Mouse (Mus musculus) limb, embryonic 11.5 days (tissue): ENCODE data around the gene Epo. TPM values are rescaled to one million over a fixed set of nuclear protein-coding genes. Genes with fewer than 3 reads are reported as not detected.

ENCODE experiments used
- ATAC-seq: fragments of 200-750 bp; cut with Nextera tagmentation; 2 replicates; pipeline ENCODE4 v1.8.0; 2017; ENCODE audit warnings: low read depth; ENCODE audit not compliant: insufficient number of reproducible peaks, low FRiP score, low TSS enrichment
- DNase-seq: peaks from one replicate; pipeline ENCODE4 v3.0.0-alpha.2; 2015; ENCODE audit warnings: low spot score
- H3K27ac ChIP-seq: fragments of 300-500 bp; sonication (generic); replicated peaks from 2 replicates; pipeline ENCODE4 v1.5.1; 2014; ENCODE audit warnings: low read depth, mild to moderate bottlenecking, low read length
- H3K27me3 ChIP-seq: fragments of 300-500 bp; sonication (generic); 2 replicates; pipeline ENCODE4 v1.6.1; 2014; ENCODE audit warnings: mild to moderate bottlenecking, low read length, mixed read lengths; ENCODE audit not compliant: control insufficient read depth, insufficient read depth
- H3K36me3 ChIP-seq: fragments of 300-500 bp; sonication (generic); 2 replicates; pipeline ENCODE4 v1.6.1; 2014; ENCODE audit warnings: mild to moderate bottlenecking, low read length, moderate library complexity, mixed read lengths; ENCODE audit not compliant: control insufficient read depth, insufficient read depth
- H3K4me1 ChIP-seq: fragments of 300-500 bp; sonication (generic); 2 replicates; pipeline ENCODE4 v1.6.1; 2014; ENCODE audit warnings: low read length, mixed read lengths; ENCODE audit not compliant: control insufficient read depth, insufficient read depth
- H3K4me2 ChIP-seq: fragments of 300-500 bp; sonication (generic); 2 replicates; pipeline ENCODE4 v1.6.1; 2014; ENCODE audit warnings: low read depth, mild to moderate bottlenecking, moderate library complexity; ENCODE audit not compliant: severe bottlenecking
- H3K4me3 ChIP-seq: fragments of 300-500 bp; sonication (generic); 2 replicates; pipeline ENCODE4 v1.5.1; 2014; ENCODE audit warnings: low read depth, low read length
- H3K9ac ChIP-seq: fragments of 300-500 bp; sonication (generic); 2 replicates; pipeline ENCODE4 v1.6.1; 2014; ENCODE audit warnings: mild to moderate bottlenecking, low read length
- H3K9me3 ChIP-seq: fragments of 300-500 bp; sonication (generic); 2 replicates; pipeline ENCODE4 v1.6.1; 2016; ENCODE audit warnings: low read length; ENCODE audit not compliant: control insufficient read depth
- WGBS: fragments of 180-500 bp; shearing (Covaris S2); extraction: QIAGEN DNeasy Blood & Tissue Kit; methylation state at CpG from one replicate; pipeline ENCODE4 v1.1.7; 2014; 5-methylcytosine and 5-hydroxymethylcytosine counted together
- polyA plus RNA-seq: library from polyadenylated mRNA; unstranded; fragments of >200 nt; fragmentation: Nextera tagmentation; extraction: Ambion mirVana; gene quantifications from 2 replicates; pipeline ENCODE4 v1.2.1, GENCODE M21; 2014

The Epo gene
- polyA plus RNA-seq, 1 experiment from 2014 or later: 0.67 TPM

DNA sequence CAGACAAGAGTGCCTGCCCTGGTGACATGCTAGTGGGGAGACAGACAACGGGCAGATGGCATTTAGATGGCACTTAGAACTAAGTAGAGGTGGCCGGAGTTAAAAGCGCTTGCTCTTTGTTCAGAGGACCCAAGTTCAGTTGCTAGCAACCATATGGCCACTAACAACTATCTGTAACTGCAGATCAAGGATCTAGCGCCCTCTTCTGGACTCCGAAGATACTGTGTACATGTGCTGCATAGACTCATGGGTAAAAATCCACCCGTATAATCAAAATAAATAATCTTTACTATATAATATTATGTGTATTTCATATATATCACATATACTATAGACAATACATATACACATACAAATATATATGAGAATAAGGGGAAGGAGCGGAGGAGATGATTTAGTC is 45.4 kb downstream of the Epo start:
- no peaks in the 10 kb centered on the region for H3K27me3 ChIP-seq
- DNase-seq: no peak
- no peak overlapping the region for H3K9ac ChIP-seq
- WGBS: 83% methylated on average over 7 of the region's 7 CpGs
- H3K36me3 ChIP-seq: no peaks in the 10 kb centered on the region
- no peak overlapping the region for H3K4me3 ChIP-seq
- H3K4me2 ChIP-seq: no peak overlapping the region
- no peaks in the 10 kb centered on the region for H3K4me1 ChIP-seq
- H3K9me3 ChIP-seq: no peaks in the 10 kb centered on the region
- H3K27ac ChIP-seq: no peak overlapping the region
- no peak for ATAC-seq

DNA sequence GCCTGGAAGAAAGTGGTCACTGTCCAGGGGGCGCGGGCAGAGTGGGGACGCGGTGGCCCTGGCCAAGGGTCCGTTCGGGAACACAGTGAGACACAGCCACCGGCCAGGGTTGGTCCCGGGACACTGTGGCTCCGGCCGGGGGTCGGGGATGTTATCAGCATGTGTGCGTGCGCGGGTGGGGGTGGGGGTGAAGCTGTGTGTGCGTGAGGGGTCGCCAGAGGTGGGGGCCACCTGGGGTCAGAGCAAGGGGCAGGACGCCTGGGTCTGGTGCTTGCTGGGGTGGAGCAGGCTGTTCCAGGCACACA is 47.2 kb downstream of the Epo start:
- no peak overlapping the region for H3K27ac ChIP-seq
- H3K36me3 ChIP-seq: no peaks in the 10 kb centered on the region
- peak overlapping the region; percentile 9 for H3K9ac ChIP-seq
- H3K9me3 ChIP-seq: no peaks in the 10 kb centered on the region
- H3K27me3 ChIP-seq: no peaks in the 10 kb centered on the region
- DNase-seq (no peak), ATAC-seq (0 out of 2 replicates have a peak, but pooled peaks have one; percentile 9)
- peak overlapping the region; percentile 33 for H3K4me3 ChIP-seq
- peak overlapping the region; percentile 75 for H3K4me2 ChIP-seq
- WGBS: 2% methylated on average over 17 of the region's 17 CpGs
- 0 out of 2 replicates have a peak, but pooled peaks cover 2% of the 10 kb centered on the region for H3K4me1 ChIP-seq

DNA sequence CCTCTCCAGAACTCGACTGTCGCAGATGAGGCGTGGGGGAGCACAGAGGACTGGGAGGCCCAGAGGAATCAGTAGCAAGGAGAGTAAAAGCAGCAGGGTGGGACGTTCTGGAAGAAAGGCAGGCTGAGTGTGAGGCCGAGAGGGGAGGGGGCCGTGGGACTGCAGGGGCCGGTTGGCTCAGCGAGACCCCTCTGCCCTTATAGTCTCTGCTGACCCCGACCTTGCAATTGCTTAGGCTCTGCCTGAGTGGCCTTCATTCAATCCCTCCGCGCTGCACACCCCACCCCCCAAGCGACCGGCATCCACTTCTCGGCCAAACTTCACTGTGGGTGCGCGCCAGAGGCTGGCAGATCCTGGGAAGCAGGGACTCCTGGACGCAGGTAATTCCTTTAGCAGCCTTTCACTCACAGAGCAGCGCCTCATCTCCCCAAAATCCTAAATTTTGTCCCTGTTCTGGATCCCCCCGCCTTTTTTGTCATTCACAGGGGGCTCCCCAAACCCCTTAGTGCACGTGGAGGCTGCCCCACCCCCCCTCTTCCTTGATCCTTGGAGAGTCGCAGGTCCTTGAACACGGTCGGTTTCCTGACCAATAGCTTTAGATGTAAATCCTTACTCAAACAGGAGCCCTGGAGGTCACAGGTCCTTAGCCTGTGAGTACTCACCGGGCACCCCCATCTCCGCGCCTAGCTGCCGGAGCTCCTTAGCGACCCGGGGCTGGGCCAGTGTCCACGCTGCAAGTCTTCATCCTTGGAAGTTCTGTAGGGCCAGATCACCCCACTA is 47.8 kb downstream of the Epo start:
- H3K36me3 ChIP-seq: no peaks in the 10 kb centered on the region
- H3K4me2 ChIP-seq: peak overlapping the region; percentile 75
- H3K9ac ChIP-seq: peak overlapping the region; percentile 9
- H3K4me1 ChIP-seq: 0 out of 2 replicates have a peak, but pooled peaks cover 2% of the 10 kb centered on the region
- no peak overlapping the region for H3K27ac ChIP-seq
- peak overlapping the region; percentile 33 for H3K4me3 ChIP-seq
- H3K9me3 ChIP-seq: no peaks in the 10 kb centered on the region
- no peak for ATAC-seq
- 9% methylated on average over 30 of the region's 30 CpGs for WGBS
- DNase-seq: peak; percentile 48
- H3K27me3 ChIP-seq: no peaks in the 10 kb centered on the region

GRCm38 (mm10) chr5:137481897-137482296 is 51.1 kb downstream of the Epo start:
- ATAC-seq: 0 out of 2 replicates have a peak, but pooled peaks have one; percentile 22
- no peak overlapping the region for H3K4me3 ChIP-seq
- H3K4me1 ChIP-seq: 0 out of 2 replicates have a peak, but pooled peaks cover 2% of the 10 kb centered on the region
- H3K36me3 ChIP-seq: no peaks in the 10 kb centered on the region
- no peak overlapping the region for H3K4me2 ChIP-seq
- H3K9ac ChIP-seq: no peak overlapping the region
- DNase-seq: no peak
- no peaks in the 10 kb centered on the region for H3K27me3 ChIP-seq
- H3K27ac ChIP-seq: no peak overlapping the region
- H3K9me3 ChIP-seq: no peaks in the 10 kb centered on the region
- WGBS: 33% methylated on average over 8 of the region's 8 CpGs

GRCm38 (mm10) chr5:137481138-137481537 is 51.9 kb downstream of the Epo start:
- Histone ChIP-seq H3K4me3 (no peak overlapping the region), H3K27me3 (no peaks in the 10 kb centered on the region), H3K36me3 (no peaks in the 10 kb centered on the region), H3K9me3 (no peaks in the 10 kb centered on the region), H3K4me1 (0 out of 2 replicates have a peak, but pooled peaks cover 2% of the 10 kb centered on the region), H3K4me2 (no peak overlapping the region), H3K27ac (no peak overlapping the region), H3K9ac (no peak overlapping the region)
- no peak for ATAC-seq
- DNase-seq: peak; percentile 86

- Histone ChIP-seq H3K9me3 (no peaks in the 10 kb centered on the region), H3K4me1 (0 out of 2 replicates have a peak, but pooled peaks cover under 1% of the 10 kb centered on the region), H3K27me3 (no peaks in the 10 kb centered on the region), H3K4me3 (no peak within 1 kb of the TSS), H3K36me3 (no peaks in the 10 kb centered on the region), H3K4me2 (no peak within 1 kb of the TSS), H3K9ac (no peak within 1 kb of the TSS), H3K27ac (no peak within 1 kb of the TSS)
- no peak for ATAC-seq
- 83% methylated on average over 5 of the region's 5 CpGs for WGBS
- no peak for DNase-seq
Measured at GRCm38 (mm10) chr5:137476964-137477363, 56.1 kb downstream of the Epo start, which contains the start of gene Zan. Gene Zan, minus strand, starts transcription at chr5:137477064.

GRCm38 (mm10) chr5:137474351-137474750 is 58.7 kb downstream of the Epo start:
- Histone ChIP-seq H3K27ac (no peak overlapping the region), H3K27me3 (no peaks in the 10 kb centered on the region), H3K9me3 (no peaks in the 10 kb centered on the region), H3K4me1 (no peaks in the 10 kb centered on the region), H3K4me2 (no peak overlapping the region), H3K36me3 (no peaks in the 10 kb centered on the region), H3K9ac (no peak overlapping the region), H3K4me3 (no peak overlapping the region)
- ATAC-seq (no peak), DNase-seq (no peak)
- 23% methylated on average over 2 of the region's 2 CpGs for WGBS

DNA sequence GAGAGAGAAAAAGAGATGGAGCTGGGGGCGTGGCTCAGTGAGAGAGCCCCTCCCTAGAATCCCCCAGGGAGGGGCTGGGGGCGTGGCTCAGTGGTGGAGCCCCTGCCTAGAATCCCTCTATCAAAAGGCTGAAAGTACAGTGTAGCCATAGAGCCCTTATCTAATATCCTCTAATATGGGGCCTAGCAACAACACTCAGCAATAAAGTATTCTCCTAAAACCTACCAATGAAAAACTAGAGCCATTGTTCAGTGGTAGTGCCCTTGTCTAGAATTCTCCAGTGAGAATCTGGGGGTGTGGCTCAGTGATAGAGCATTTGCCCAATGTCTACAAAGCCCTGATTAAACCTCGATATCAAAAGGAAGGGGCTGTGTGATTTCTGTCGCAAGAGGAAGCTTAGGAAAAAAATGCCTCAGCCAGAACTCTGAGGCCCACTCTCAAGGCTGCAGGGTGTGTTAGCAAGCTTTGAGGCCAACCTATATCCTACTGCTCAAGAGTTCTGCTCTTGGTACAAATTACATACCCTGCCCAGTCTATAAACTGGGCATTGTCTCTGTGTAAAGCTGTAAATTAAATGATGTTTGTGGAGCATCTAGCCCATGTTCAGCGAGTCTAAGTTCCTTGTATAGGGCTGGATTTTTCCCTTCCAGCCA is 60.7 kb downstream of the Epo start:
- 72% methylated on average over 5 of the region's 5 CpGs for WGBS
- Histone ChIP-seq H3K9me3 (no peaks in the 10 kb centered on the region), H3K4me1 (no peaks in the 10 kb centered on the region), H3K9ac (no peak overlapping the region), H3K4me2 (no peak overlapping the region), H3K27me3 (no peaks in the 10 kb centered on the region), H3K4me3 (no peak overlapping the region), H3K36me3 (no peaks in the 10 kb centered on the region), H3K27ac (no peak overlapping the region)
- DNase-seq: no peak
- no peak for ATAC-seq
